Mouse (Mus musculus): ENCODE results near the gene Gm20388.

The Gm20388 gene

DNA sequence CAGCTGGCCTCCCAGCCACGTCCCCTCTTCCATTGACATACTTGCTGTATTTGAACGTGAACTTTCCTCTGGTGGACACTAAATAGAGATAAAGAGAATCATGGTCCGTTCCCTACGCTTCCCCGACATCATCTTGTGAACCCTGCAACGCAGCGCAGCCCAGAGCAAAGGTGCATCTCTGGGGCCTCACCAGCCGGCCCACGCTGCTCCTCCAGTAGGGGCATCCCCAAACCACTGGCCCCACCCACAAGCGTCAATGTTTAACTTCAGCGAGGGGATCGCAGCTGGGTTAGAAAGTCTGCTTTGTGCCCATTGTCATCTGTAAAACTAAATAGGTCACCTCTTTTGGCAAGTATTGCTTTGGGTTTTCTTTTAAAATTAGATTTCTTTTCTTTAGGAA lies 4433.4 kb downstream of the Gm20388 start:
- DNase-seq (ENCODE audit: low read depth, low spot score): no peak

GRCm38 (mm10) chr8:124345098-124345497 lies 4434.5 kb downstream of the Gm20388 start:
- DNase-seq (ENCODE audit: low read depth, low spot score): no peak

GRCm38 (mm10) chr8:124346852-124347523 lies 4436.3 kb downstream of the Gm20388 start:
- DNase-seq (ENCODE audit: low read depth, low spot score): peak; percentile 38

- no peak for DNase-seq (ENCODE audit: low read depth, low spot score)
Measured at GRCm38 (mm10) chr8:124348087-124348486, 4437.4 kb downstream of the Gm20388 start.

GRCm38 (mm10) chr8:124349663-124350062 lies 4439.0 kb downstream of the Gm20388 start:
- peak; percentile 43 for DNase-seq (ENCODE audit: low read depth, low spot score)

GRCm38 (mm10) chr8:124351636-124352035 lies 4441.0 kb downstream of the Gm20388 start:
- no peak for DNase-seq (ENCODE audit: low read depth, low spot score)

- DNase-seq (ENCODE audit: low read depth, low spot score): no peak
Measured at GRCm38 (mm10) chr8:124360911-124361310, 4450.3 kb downstream of the Gm20388 start.

- DNase-seq (ENCODE audit: low read depth, low spot score): no peak
Measured at GRCm38 (mm10) chr8:124361773-124362427, 4451.3 kb downstream of the Gm20388 start.

DNA sequence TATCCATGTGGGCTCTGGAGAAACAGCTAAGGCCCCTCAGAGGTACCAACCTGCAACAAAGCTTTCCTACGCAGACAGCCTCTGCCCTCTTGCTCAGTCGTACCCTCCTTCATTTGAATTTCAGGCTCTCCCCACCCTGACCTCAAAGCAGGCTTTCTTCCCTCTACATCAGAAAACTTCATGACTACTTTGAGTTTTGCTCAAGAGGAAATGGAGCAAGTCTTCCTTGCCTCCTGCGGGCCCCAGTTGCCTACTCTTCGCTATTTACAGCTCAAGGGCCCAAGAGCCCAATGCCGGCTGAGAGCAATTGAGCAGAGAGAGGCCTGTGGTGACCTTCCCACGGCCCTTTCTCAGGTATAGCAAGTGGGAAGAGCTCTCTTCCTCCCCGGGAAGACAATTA lies 4451.9 kb downstream of the Gm20388 start:
- DNase-seq (ENCODE audit: low read depth, low spot score): no peak

DNA sequence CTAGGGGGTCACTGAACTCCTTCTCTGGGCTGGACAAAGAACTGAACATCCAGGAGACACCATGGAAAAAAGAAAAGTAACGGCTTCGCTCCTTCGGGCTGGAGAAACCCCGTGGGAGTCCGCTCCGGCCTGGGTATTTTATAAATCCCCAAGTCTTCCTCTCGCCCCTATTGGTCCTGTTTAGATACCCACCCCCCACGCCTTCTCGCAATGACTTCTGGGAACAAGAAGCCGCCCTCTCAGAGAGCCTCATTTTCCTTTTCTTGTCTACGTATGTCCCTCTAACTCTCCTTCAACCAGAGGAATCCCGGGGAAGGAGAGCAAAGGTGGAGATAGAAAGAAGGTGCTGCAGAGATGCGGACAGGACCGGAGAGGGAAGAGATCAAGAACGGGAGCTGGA lies 4452.7 kb downstream of the Gm20388 start:
- DNase-seq (ENCODE audit: low read depth, low spot score): no peak

- peak; percentile 54 for DNase-seq (ENCODE audit: low read depth, low spot score)
Measured at GRCm38 (mm10) chr8:124368213-124368612, 4457.6 kb downstream of the Gm20388 start.

- DNase-seq (ENCODE audit: low read depth, low spot score): no peak
Measured at GRCm38 (mm10) chr8:124370422-124371183, 4460.0 kb downstream of the Gm20388 start.

DNA sequence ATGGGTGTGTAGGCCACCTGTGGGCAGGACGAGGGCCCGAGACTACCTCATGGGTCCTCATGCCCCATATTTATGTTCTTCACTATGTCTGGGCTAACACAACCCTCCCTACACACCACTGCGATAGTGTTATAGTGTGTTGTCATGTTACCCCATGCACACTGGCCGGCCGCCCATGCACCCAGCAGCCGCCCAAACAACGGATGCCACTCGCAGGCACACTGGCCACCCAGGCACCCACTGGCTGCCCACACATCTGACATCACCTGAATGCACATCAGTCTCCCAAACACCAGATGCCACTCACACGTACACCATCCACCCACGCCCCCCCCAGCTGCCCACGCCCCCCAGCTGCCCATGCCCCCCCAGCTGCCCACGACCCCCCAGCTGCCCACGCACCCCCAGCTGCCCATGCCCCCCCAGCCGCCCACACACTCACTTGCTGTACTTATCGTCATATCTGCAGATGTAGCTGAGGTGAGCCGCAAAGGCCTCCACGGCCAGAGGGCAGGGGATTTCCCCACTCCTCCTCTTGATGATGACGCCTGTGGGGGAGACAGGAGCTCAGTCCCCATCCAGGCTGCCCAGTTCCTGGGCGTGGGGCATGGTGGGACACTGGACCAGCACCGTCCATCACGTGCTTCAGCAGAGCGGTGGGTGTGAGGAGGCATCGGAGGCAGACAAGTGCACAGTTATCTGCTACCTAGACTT lies 4460.9 kb downstream of the Gm20388 start:
- no peak for DNase-seq (ENCODE audit: low read depth, low spot score)

DNA sequence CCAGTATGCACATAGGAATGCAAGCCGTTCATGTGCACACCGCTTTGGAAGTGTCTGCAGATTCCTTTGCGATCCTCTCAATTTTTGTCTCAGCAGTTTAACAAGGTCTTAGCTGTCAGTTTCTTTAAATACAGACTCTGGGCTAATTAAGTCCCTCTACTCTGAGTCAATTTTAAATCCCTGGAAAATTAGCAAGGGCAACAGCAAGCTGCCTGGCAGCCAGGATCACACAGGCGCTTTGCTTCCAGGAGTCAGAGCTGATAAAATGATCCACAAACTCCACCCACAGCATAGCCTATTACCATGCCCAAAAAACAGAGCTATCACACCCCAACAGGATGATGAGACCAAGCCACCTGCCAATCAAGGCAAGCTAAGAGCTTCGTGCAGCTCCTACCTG lies 4463.1 kb downstream of the Gm20388 start:
- DNase-seq (ENCODE audit: low read depth, low spot score): no peak

DNA sequence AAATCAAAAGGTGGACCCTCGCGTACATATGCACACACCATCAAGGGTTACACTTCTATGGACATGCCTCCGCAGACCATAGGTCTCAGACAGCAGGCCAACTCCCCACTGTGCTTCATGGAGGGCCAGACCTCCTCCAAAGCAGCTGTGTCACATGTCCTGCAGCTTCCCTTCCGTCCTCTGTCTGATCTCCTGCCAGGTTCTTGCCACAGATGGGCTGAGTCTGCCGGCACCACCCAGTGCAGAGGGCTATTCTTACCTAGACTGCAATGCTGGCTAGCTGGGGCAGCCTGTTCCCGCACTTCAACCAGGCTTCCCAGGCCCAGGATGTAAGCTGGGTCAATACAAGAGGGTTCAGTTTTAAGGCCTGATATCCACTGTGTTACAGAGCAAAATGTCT lies 4464.5 kb downstream of the Gm20388 start:
- DNase-seq (ENCODE audit: low read depth, low spot score): no peak

DNA sequence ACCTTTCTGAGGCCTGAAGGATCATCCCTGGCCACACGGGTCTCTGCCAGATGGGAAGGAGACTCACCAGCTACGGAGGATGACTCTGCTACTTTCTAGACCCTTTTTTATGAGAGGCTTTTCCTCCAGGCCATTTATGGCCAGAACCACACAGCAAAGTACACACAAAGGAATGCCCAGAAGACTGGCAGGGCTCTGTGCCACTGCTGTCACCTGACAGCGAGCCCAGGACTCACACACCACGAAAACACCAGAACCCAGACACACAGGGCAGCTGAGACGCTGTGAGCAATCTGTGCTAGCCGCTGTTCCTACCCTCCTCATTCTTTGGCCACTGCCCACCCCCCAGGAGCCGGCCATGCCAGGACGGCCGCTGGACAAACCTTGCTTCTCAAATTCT lies 4465.1 kb downstream of the Gm20388 start:
- no peak for DNase-seq (ENCODE audit: low read depth, low spot score)

- no peak for DNase-seq (ENCODE audit: low read depth, low spot score)
Measured at GRCm38 (mm10) chr8:124376406-124376805, 4465.8 kb downstream of the Gm20388 start.

DNA sequence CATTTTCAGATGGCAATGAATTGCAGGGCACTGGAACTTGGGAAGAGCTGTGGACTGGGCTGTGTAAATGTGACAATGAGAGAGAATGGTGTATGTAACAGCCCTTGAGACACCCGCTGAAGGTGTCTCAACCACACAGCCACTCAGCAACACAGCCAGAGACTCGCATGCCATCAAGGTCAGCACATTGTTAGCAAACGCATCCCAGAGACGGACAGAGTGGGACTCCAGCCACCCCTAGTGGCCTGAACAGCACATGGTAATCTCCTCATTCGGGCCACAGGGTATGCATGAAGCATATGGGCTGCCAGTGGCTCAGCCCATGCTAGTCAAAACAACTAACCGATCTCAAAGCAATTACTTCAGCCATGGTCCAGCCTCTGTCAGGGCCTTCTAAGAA lies 4468.6 kb downstream of the Gm20388 start:
- DNase-seq (ENCODE audit: low read depth, low spot score): no peak

GRCm38 (mm10) chr8:124382235-124382634 lies 4471.6 kb downstream of the Gm20388 start:
- no peak for DNase-seq (ENCODE audit: low read depth, low spot score)

GRCm38 (mm10) chr8:124384336-124384735 lies 4473.7 kb downstream of the Gm20388 start:
- DNase-seq (ENCODE audit: low read depth, low spot score): no peak

DNA sequence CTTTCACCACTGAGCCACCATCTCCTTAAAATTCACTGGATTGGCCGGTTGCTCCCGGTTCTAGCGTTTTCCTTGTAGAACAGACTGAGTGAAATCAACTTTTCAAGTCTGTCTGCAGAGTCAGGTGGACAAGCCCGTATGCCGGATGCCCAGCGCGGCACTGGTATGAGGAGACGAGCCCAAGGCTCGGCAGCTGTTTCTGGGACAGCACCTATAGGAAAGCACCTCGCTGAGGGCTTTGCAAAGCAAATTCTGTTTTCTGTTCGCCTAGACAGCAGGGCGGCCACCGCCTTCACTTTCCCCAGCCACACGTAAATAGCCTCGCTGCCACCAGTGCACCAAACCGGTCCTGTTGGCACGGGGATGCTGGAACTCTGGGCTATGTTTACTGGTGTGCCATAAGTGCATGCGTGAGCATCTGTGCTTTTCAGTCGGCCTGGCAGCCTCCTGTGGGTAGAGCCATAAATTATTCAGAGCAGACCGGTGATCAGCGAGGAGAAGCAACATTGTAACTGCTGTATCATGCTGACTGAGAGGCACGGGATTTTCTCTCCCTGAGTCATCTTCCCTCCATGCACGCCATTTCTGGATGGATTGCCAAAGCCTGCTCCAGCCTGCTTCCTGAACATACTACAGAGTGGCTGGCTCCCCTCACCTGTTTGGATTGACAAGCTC lies 4475.7 kb downstream of the Gm20388 start:
- no peak for DNase-seq (ENCODE audit: low read depth, low spot score)

All from retina, adult 2 months (tissue).